Mouse (Mus musculus) spleen, adult 10 weeks (tissue): ENCODE measurements around the gene Clec4a2. TPM values are rescaled to one million over a fixed set of nuclear protein-coding genes. Genes with fewer than 3 reads are reported as not detected.

Experiments
- polyA plus RNA-seq: library from polyadenylated mRNA; stranded (reverse); fragments of 350-450 nt; fragmentation: Illumina TruSeq; extraction: RNeasy Lipid Tissue Mini Kit (QIAGEN cat#74804); gene quantifications from one replicate; pipeline ENCODE4 v1.2.3, GENCODE M21; 2015; ENCODE audit warnings: low replicate concordance; ENCODE audit not compliant: insufficient read depth

Gene Clec4a2
- polyA plus RNA-seq: 42.8 TPM

DNA sequence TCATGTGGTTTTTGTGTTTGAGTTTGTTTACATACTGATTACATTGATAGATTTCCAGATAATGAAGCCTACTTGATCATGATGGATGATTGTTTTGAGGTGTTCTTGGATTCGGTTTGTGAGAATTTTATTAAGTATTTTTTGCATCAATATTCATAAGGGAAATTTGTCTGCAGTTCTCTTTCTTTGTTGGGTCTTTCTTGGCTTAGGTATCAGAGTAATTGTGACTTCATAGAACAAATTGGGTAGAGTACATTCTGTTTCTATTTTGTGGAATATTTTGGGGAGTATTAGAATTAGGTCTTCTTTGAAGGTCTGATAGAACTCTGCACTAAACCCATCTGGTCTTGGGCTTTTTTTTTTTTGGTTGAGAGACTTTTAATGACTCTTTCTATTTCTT is at the start of gene Clec4a2:
Clec4a2 (plus strand) TSS at position 301 of the 400 bp plus-strand sequence.

DNA sequence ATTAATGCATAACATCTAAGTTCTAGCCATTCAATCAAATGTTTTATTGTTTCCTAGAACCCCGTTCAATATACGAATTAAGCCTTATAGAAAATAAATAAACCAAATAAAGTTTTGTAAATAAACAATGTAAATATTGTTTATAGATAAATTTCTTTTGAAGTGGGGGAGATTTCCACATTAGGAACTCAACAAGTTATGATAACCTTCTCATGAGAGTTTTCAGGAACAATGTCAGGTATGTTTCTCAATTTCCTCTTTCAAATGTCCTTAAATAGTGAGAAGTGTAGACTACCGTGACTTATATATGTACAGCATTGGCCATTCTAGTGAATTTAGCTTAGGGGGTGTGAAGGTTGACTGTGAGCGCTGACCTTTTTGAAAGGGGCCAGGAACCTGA is 66.4 kb downstream of the Clec4a2 start, which contains the start of gene Clec4b2:
Clec4b2 (plus strand) TSS at position 301 of the 400 bp plus-strand sequence.

Other genes with a start within 250 kb of the Clec4a2 start
- gene Necap1, start 232.0 kb upstream of the Clec4a2 start, polyA plus RNA-seq: 35.3 TPM
- gene Clec4a1, start 184.6 kb upstream of the Clec4a2 start, polyA plus RNA-seq: 54.7 TPM
- 62.3 TPM for gene Clec4a3, start 153.9 kb upstream of the Clec4a2 start, polyA plus RNA-seq
- 24.9 TPM for gene Clec4a4, start 116.1 kb upstream of the Clec4a2 start, polyA plus RNA-seq
- 11.5 TPM for gene Clec4b1, start 56.5 kb upstream of the Clec4a2 start, polyA plus RNA-seq
- 3.2 TPM for gene Clec4b2, start 66.5 kb downstream of the Clec4a2 start, polyA plus RNA-seq
- gene Clec4n, start 123.4 kb downstream of the Clec4a2 start, polyA plus RNA-seq: 145 TPM
- 14.2 TPM for gene Clec4d, start 155.7 kb downstream of the Clec4a2 start, polyA plus RNA-seq
- gene Clec4e, start 183.4 kb downstream of the Clec4a2 start, polyA plus RNA-seq: 4.0 TPM
- not detected for gene Vmn2r19, start 201.9 kb downstream of the Clec4a2 start, polyA plus RNA-seq